Mouse (Mus musculus): ENCODE measurements at regions not wholly inside any gene's neighbourhood (a gene's known extent, or its start where the extent isn't known, plus 50 kb on each side); places are given as distances from the start of the nearest gene placed in this dataset.
"Not testable (repeated sequence)": the region's sequence is repeated elsewhere in the genome, so short reads cannot be mapped to it uniquely, and the experiment has no call there.

GRCm38 (mm10) chr3:98968811-98969210 is 75.8 kb upstream of the Hao2 start:
- ATAC-seq (ENCODE audit: low FRiP score, low read depth) (no peak), DNase-seq (ENCODE audit: low spot score) (peak; percentile 38)
- 1% methylated on average over 4 of the region's 4 CpGs for WGBS
- Histone ChIP-seq H3K27me3 (ENCODE audit: control insufficient read depth, insufficient read depth, low read length) (no peaks in the 10 kb centered on the region), H3K4me2 (replicated peaks; ENCODE audit: low read depth, low read length, severe bottlenecking) (no peak overlapping the region), H3K4me3 (replicated peaks; ENCODE audit: low read length) (no peak overlapping the region), H3K27ac (replicated peaks; ENCODE audit: low read depth, low read length) (no peak overlapping the region), H3K36me3 (ENCODE audit: control insufficient read depth, insufficient read depth, low read length) (no peaks in the 10 kb centered on the region), H3K4me1 (ENCODE audit: control insufficient read depth, insufficient read depth, low read length) (peaks cover 4% of the 10 kb centered on the region; the same call in 1 of the 2 replicates), H3K9ac (ENCODE audit: low read depth, low read length, severe bottlenecking) (no peak overlapping the region), H3K9me3 (ENCODE audit: control insufficient read depth, low read length) (no peaks in the 10 kb centered on the region)
- TF ChIP-seq POLR2A (IDR thresholded peaks at IDR 0.05; ENCODE audit: borderline replicate concordance, extremely low read depth, insufficient read depth, insufficient read length): no peak

- no peak overlapping the region for H3K27ac ChIP-seq (replicated peaks; ENCODE audit: low read depth, low read length)
- DNase-seq (ENCODE audit: low spot score): peak; percentile 66
- H3K9me3 ChIP-seq (ENCODE audit: control insufficient read depth, low read length): no peaks in the 10 kb centered on the region
- H3K36me3 ChIP-seq (ENCODE audit: control insufficient read depth, insufficient read depth, low read length): no peaks in the 10 kb centered on the region
- no peak overlapping the region for H3K4me2 ChIP-seq (replicated peaks; ENCODE audit: low read depth, low read length, severe bottlenecking)
- ATAC-seq (ENCODE audit: low FRiP score, low read depth): no peak
- TF ChIP-seq POLR2A (IDR thresholded peaks at IDR 0.05; ENCODE audit: borderline replicate concordance, extremely low read depth, insufficient read depth, insufficient read length): no peak
- no peak overlapping the region for H3K4me3 ChIP-seq (replicated peaks; ENCODE audit: low read length)
- H3K27me3 ChIP-seq (ENCODE audit: control insufficient read depth, insufficient read depth, low read length): no peaks in the 10 kb centered on the region
- H3K9ac ChIP-seq (ENCODE audit: low read depth, low read length, severe bottlenecking): no peak overlapping the region
- 8% methylated on average over 3 of the region's 3 CpGs for WGBS
- no peaks in the 10 kb centered on the region for H3K4me1 ChIP-seq (ENCODE audit: control insufficient read depth, insufficient read depth, low read length)
Observed at GRCm38 (mm10) chr3:98975777-98976176, 82.7 kb upstream of the Hao2 start.

GRCm38 (mm10) chr3:98982787-98983186 is 89.7 kb upstream of the Hao2 start:
- 96% methylated on average over 1 of the region's 1 CpGs for WGBS
- Histone ChIP-seq H3K4me2 (replicated peaks; ENCODE audit: low read depth, low read length, severe bottlenecking) (no peak overlapping the region), H3K4me3 (replicated peaks; ENCODE audit: low read length) (no peak overlapping the region), H3K9ac (ENCODE audit: low read depth, low read length, severe bottlenecking) (no peak overlapping the region), H3K27ac (replicated peaks; ENCODE audit: low read depth, low read length) (no peak overlapping the region), H3K4me1 (ENCODE audit: control insufficient read depth, insufficient read depth, low read length) (no peaks in the 10 kb centered on the region), H3K27me3 (ENCODE audit: control insufficient read depth, insufficient read depth, low read length) (no peaks in the 10 kb centered on the region), H3K9me3 (ENCODE audit: control insufficient read depth, low read length) (no peaks in the 10 kb centered on the region), H3K36me3 (ENCODE audit: control insufficient read depth, insufficient read depth, low read length) (no peaks in the 10 kb centered on the region)
- ATAC-seq (ENCODE audit: low FRiP score, low read depth) (no peak), DNase-seq (ENCODE audit: low spot score) (no peak)
- TF ChIP-seq POLR2A (IDR thresholded peaks at IDR 0.05; ENCODE audit: borderline replicate concordance, extremely low read depth, insufficient read depth, insufficient read length): no peak

GRCm38 (mm10) chr3:98987266-98987665 is 94.2 kb upstream of the Hao2 start:
- H3K4me3 ChIP-seq (replicated peaks; ENCODE audit: low read length); H3K27ac ChIP-seq (replicated peaks; ENCODE audit: low read depth, low read length); H3K9me3 ChIP-seq (ENCODE audit: control insufficient read depth, low read length); H3K27me3 ChIP-seq (ENCODE audit: control insufficient read depth, insufficient read depth, low read length); DNase-seq (ENCODE audit: low spot score); ATAC-seq (ENCODE audit: low FRiP score, low read depth); H3K9ac ChIP-seq (ENCODE audit: low read depth, low read length, severe bottlenecking); H3K4me2 ChIP-seq (replicated peaks; ENCODE audit: low read depth, low read length, severe bottlenecking); H3K36me3 ChIP-seq (ENCODE audit: control insufficient read depth, insufficient read depth, low read length): not testable (repeated sequence)
- 74% methylated on average over 2 of the region's 2 CpGs for WGBS
- peaks cover 13% of the 10 kb centered on the region for H3K4me1 ChIP-seq (ENCODE audit: control insufficient read depth, insufficient read depth, low read length)

GRCm38 (mm10) chr3:98990801-98991200 is 97.8 kb upstream of the Hao2 start:
- Histone ChIP-seq H3K27me3 (ENCODE audit: control insufficient read depth, insufficient read depth, low read length) (no peaks in the 10 kb centered on the region), H3K9me3 (ENCODE audit: control insufficient read depth, low read length) (0 out of 2 replicates have a peak, but pooled peaks cover 5% of the 10 kb centered on the region), H3K36me3 (ENCODE audit: control insufficient read depth, insufficient read depth, low read length) (no peaks in the 10 kb centered on the region), H3K27ac (replicated peaks; ENCODE audit: low read depth, low read length) (peak overlapping the region; percentile 82), H3K4me1 (ENCODE audit: control insufficient read depth, insufficient read depth, low read length) (peaks cover 13% of the 10 kb centered on the region), H3K9ac (ENCODE audit: low read depth, low read length, severe bottlenecking) (no peak overlapping the region), H3K4me3 (replicated peaks; ENCODE audit: low read length) (no peak overlapping the region), H3K4me2 (replicated peaks; ENCODE audit: low read depth, low read length, severe bottlenecking) (peak overlapping the region; percentile 31)
- TF ChIP-seq POLR2A (IDR thresholded peaks at IDR 0.05; ENCODE audit: borderline replicate concordance, extremely low read depth, insufficient read depth, insufficient read length): no peak
- WGBS: 9% methylated on average over 10 of the region's 10 CpGs
- peak; percentile 87 for DNase-seq (ENCODE audit: low spot score)
- peak; percentile 93 for ATAC-seq (ENCODE audit: low FRiP score, low read depth)

GRCm38 (mm10) chr3:98991276-98991675 is 98.2 kb upstream of the Hao2 start:
- 0 out of 2 replicates have a peak, but pooled peaks cover 5% of the 10 kb centered on the region for H3K9me3 ChIP-seq (ENCODE audit: control insufficient read depth, low read length)
- peaks cover 13% of the 10 kb centered on the region for H3K4me1 ChIP-seq (ENCODE audit: control insufficient read depth, insufficient read depth, low read length)
- no peak overlapping the region for H3K4me3 ChIP-seq (replicated peaks; ENCODE audit: low read length)
- DNase-seq (ENCODE audit: low spot score): peak; percentile 52
- no peak overlapping the region for H3K9ac ChIP-seq (ENCODE audit: low read depth, low read length, severe bottlenecking)
- peak; percentile 45 for ATAC-seq (ENCODE audit: low FRiP score, low read depth)
- 14% methylated on average over 6 of the region's 6 CpGs for WGBS
- no peaks in the 10 kb centered on the region for H3K36me3 ChIP-seq (ENCODE audit: control insufficient read depth, insufficient read depth, low read length)
- peak overlapping the region; percentile 31; the same call in 1 of the 2 replicates for H3K4me2 ChIP-seq (replicated peaks; ENCODE audit: low read depth, low read length, severe bottlenecking)
- no peaks in the 10 kb centered on the region for H3K27me3 ChIP-seq (ENCODE audit: control insufficient read depth, insufficient read depth, low read length)
- no peak for TF ChIP-seq POLR2A (IDR thresholded peaks at IDR 0.05; ENCODE audit: borderline replicate concordance, extremely low read depth, insufficient read depth, insufficient read length)
- H3K27ac ChIP-seq (replicated peaks; ENCODE audit: low read depth, low read length): peak overlapping the region; percentile 82
